12 mouse cellular contexts compared by ENCODE assay signal in the genomic region with DNA sequence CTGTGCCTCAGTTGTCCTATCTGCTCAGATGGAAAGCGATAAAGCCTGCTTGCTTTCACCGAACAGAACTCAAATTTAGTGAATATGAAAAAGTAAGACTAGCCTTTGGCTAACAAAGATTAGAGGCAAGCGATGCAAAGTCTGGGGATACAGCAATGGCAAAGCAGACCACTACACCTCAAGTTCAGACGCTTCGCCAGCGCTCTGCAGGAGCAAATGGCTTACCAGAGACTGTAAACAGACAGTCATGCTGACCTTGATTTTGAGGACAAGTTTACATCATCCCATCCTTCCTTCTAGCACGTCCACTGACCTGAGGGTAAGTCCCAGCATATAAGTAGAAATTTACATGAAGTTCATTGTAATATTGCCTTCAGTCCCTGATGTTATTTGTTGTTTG.
"Had no signal": no experiment of that assay in that cellular context is flagged by ENCODE, and none has a peak within 500 bp of the region (broad histone marks: within the 10 kb centered on the region; RNA-seq: fewer than 3 reads in every experiment).

No protein-coding gene starts in this region.

- DNase-seq: gastrocnemius, postnatal 14 days; gastrocnemius, postnatal 36 days; heart, adult 11 months; heart, adult 2 months; heart, postnatal 14 days; heart, postnatal 36 days; kidney, adult 11 months; kidney, adult 9 months; kidney, postnatal 14 days; layer of hippocampus, adult 9-11 months; layer of hippocampus, postnatal 36 days; left cerebral cortex, postnatal 4 days had no signal
